Mouse (Mus musculus): ENCODE data around the gene Ptprg. TPM values are rescaled to one million over a fixed set of nuclear protein-coding genes. Genes with fewer than 3 reads are reported as not detected.
"Not testable (repeated sequence)": the region's sequence is repeated elsewhere in the genome, so short reads cannot be mapped to it uniquely, and the experiment has no call there.

The Ptprg gene
- total RNA-seq, 2 experiments from 2014 or later = 134 to 135 TPM

GRCm38 (mm10) chr14:12036530-12037283, 483.4 kb downstream of the Ptprg start:
- DNase-seq (ENCODE audit: extremely low spot score in 1 of 2, low spot score in 2 of 2) = no peak
- intact Hi-C loops (cut with DNase I) = no loop called here

- no peak for DNase-seq (ENCODE audit: extremely low spot score in 1 of 2, low spot score in 2 of 2)
- intact Hi-C loops (cut with DNase I) = no loop called here
Observed at GRCm38 (mm10) chr14:12039743-12040142, 486.4 kb downstream of the Ptprg start.

GRCm38 (mm10) chr14:12041566-12041965, 488.2 kb downstream of the Ptprg start:
- intact Hi-C loops (cut with DNase I) = no loop called here
- DNase-seq (ENCODE audit: extremely low spot score in 1 of 2, low spot score in 2 of 2) = no peak

DNA sequence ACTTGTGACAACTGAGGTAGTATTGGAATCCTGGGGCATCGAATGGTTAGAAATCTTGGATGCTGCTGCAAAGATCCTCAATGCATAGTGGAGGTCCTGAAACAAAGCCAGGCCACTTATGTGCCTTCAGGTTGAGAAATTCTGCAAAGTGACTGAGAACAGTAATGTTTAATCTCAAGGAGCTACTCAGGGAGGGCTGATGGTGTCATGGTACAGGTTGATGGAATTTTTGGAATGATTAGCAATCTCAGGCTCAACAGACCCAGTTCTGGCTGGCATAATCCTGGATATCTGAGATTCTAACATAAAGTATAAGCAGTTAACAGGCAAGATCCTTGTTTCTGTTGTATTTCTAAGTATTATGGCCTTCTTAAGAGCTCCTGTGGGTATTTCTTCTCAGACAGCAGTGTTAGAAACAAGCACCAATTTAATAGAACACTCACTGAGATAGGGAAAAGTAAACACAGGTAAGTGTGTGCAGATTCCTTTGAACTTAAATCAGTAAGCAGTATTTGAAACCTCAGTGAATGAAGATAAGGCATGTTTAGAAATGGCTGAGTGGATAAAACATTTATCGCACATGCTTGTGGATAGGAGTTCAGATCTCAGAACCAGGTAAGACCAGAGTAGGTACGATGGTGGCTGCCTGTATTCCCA, 493.0 kb downstream of the Ptprg start:
- DNase-seq (ENCODE audit: extremely low spot score in 1 of 2, low spot score in 2 of 2) = no peak
- intact Hi-C loops (cut with DNase I) = no loop called here

DNA sequence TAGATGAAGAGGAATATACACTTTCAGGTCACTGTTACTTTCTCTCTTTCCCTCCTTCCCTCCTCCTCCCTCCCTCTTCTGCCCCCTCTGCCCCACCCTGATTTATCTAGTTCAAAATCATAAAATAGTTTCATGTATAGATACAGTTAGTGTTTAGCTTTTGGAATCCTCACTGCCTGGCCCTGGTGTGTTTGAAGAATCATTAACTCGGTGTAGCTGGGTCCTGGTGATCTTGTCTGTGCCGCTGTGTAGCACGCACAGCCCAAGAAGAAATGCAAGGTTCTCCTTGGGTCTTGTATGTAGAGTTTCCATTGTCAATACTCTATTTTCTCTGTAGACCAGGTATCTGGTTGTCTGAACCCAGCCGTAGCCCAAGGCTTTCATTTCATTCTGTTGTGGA, 494.3 kb downstream of the Ptprg start:
- DNase-seq (ENCODE audit: extremely low spot score in 1 of 2, low spot score in 2 of 2) = no peak
- intact Hi-C loops (cut with DNase I) = no loop called here

- intact Hi-C loops (cut with DNase I) = no loop called here
- no peak for DNase-seq (ENCODE audit: extremely low spot score in 1 of 2, low spot score in 2 of 2)
Observed at GRCm38 (mm10) chr14:12056912-12057524, 503.7 kb downstream of the Ptprg start.

GRCm38 (mm10) chr14:12057856-12058255, 504.5 kb downstream of the Ptprg start:
- DNase-seq (ENCODE audit: extremely low spot score in 1 of 2, low spot score in 2 of 2) = no peak
- intact Hi-C loops (cut with DNase I) = no loop called here

GRCm38 (mm10) chr14:12059149-12059548, 505.8 kb downstream of the Ptprg start:
- intact Hi-C loops (cut with DNase I) = no loop called here
- DNase-seq (ENCODE audit: extremely low spot score in 1 of 2, low spot score in 2 of 2) = no peak

- DNase-seq (ENCODE audit: extremely low spot score in 1 of 2, low spot score in 2 of 2); intact Hi-C loops (cut with DNase I): not testable (repeated sequence)
Observed at GRCm38 (mm10) chr14:12061313-12061712, 508.0 kb downstream of the Ptprg start.

- DNase-seq (ENCODE audit: extremely low spot score in 1 of 2, low spot score in 2 of 2) = peak; percentile 38 to 52
- intact Hi-C loops (cut with DNase I) = no loop called here
Observed at GRCm38 (mm10) chr14:12062628-12063360, 509.5 kb downstream of the Ptprg start.

GRCm38 (mm10) chr14:12065001-12065400, 511.7 kb downstream of the Ptprg start:
- intact Hi-C loops (cut with DNase I) = no loop called here
- no peak for DNase-seq (ENCODE audit: extremely low spot score in 1 of 2, low spot score in 2 of 2)

DNA sequence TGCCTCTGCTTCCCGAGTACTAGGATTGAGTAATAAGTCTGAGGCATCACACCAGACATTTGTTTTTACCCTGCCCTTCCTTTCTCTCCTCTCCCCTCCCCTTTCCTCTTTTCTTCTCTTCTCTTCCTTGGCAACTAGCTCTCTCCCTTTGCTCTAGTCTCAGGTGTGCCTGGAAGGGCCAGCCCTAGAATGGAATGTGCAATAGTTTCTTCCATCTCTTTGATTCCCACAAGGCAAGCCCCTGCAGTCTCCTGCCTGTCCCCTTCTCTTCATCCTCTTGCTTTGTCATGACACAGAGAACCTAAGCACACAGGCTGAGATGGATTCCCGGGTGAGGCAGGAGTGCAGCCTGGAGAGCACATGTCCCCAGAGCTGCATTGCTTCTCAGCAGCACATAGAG, 512.4 kb downstream of the Ptprg start:
- intact Hi-C loops (cut with DNase I) = no loop called here
- no peak for DNase-seq (ENCODE audit: extremely low spot score in 1 of 2, low spot score in 2 of 2)

GRCm38 (mm10) chr14:12069707-12070106, 516.4 kb downstream of the Ptprg start:
- intact Hi-C loops (cut with DNase I) = no loop called here
- no peak for DNase-seq (ENCODE audit: extremely low spot score in 1 of 2, low spot score in 2 of 2)

GRCm38 (mm10) chr14:12070361-12070760, 517.0 kb downstream of the Ptprg start:
- intact Hi-C loops (cut with DNase I) = no loop called here

GRCm38 (mm10) chr14:12070856-12071465, 517.6 kb downstream of the Ptprg start:
- DNase-seq (ENCODE audit: extremely low spot score in 1 of 2, low spot score in 2 of 2) = no peak
- intact Hi-C loops (cut with DNase I) = no loop called here

More at GRCm38 (mm10) chr14:12070361-12070760, 517.0 kb downstream of the Ptprg start:
- DNase-seq (ENCODE audit: extremely low spot score in 1 of 2, low spot score in 2 of 2) = no peak

DNA sequence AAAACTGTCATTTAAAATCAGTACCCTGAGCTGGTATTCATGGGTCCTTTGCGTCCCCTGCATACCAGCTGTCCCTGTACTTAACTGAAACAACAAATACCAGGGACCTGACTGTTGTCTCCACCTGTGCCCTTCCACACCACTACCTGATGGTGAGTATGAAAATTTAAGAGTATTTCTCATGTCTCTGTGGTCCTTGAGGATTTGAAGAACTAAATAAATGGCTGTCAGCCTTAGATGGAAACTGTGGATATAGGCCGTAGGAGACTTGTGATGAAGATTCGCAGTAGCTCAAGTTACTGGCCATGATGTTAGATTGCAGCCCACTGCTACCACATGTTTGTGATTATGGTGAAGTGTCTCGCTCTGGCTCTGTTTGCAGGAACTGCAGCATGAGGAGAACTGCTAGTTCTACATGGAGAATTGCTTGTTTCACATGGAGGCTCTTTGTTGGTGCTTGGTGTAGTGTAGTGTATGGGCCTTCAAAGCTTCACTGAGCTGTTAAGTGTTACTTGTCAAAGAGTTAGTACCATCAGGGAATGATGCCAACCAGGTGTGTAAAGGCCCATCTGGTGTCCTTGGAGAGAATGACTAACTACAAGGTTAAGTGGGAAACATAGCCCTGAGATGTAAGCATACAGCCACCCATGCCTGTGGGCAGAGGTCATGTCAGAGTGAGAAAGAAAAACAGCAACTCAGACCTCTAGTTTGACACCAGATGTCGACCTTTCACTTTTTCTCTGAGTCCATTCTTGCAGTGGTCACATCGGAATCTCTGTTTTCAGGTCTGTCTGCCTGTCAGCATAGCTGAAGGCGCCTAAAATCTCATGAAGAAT, 518.9 kb downstream of the Ptprg start:
- intact Hi-C loops (cut with DNase I) = no loop called here
- DNase-seq (ENCODE audit: extremely low spot score in 1 of 2, low spot score in 2 of 2) = no peak

GRCm38 (mm10) chr14:12073408-12074107, 520.2 kb downstream of the Ptprg start:
- intact Hi-C loops (cut with DNase I) = no loop called here
- DNase-seq (ENCODE audit: extremely low spot score in 1 of 2, low spot score in 2 of 2) = no peak

DNA sequence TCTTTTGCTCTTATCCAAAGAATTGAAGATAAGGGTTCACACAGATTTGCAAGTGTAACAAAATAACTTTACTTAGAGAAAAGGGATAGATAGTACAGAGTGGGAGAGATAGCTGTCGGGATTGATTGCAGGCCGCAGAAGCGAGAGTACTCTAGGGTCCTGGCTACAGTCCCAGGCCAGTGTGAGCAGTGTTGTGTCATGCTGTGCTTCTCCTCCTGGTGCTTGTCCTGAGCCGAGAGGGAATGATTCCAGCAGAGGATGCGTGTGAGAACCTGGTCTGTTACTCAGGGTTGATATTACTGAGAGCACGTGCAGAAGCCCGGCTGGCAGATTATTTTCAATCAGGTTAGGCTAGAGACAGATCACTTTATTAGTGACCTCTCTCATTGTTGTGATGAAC, 523.9 kb downstream of the Ptprg start:
- intact Hi-C loops (cut with DNase I) = no loop called here
- no peak for DNase-seq (ENCODE audit: extremely low spot score in 1 of 2, low spot score in 2 of 2)

Data from left cerebral cortex, postnatal 10 days (tissue).